Mouse (Mus musculus): ENCODE data around the gene Nt5c2.

Nt5c2 gene

GRCm38 (mm10) chr19:46889666-46890065, 125.3 kb downstream of the Nt5c2 start:
- DNase-seq (ENCODE audit: low spot score in 2 of 2), result peak in 1 of 2 experiments; percentile 10

- DNase-seq (ENCODE audit: low spot score in 2 of 2), result no peak
These were observed 127.0 kb downstream of the Nt5c2 start for GRCm38 (mm10) chr19:46887811-46888527.

- peak in 1 of 2 experiments; percentile 11 for DNase-seq (ENCODE audit: low spot score in 2 of 2)
These were observed 128.1 kb downstream of the Nt5c2 start for GRCm38 (mm10) chr19:46886826-46887225.

DNA sequence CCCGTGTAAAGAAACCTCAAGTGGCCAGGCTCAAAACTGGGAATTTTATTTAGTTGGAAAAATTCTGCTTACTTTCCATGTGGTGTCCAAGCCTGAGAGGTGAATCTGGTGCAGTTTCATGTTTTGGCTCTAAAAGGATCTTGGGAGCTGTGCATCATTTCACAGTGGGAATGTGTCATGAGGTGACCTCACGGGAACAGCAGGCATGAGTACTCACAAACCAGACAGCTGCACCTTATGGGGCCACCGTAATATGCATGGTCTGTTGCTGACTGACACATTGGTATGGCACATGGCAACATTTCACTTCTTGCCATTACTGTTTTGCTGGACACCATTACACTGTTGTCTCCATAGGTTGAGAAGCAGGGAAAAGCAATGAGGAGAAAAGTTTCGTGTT, 129.6 kb downstream of the Nt5c2 start:
- no peak for DNase-seq (ENCODE audit: low spot score in 2 of 2)

GRCm38 (mm10) chr19:46879876-46880275, 135.1 kb downstream of the Nt5c2 start:
- DNase-seq (ENCODE audit: low spot score in 2 of 2), result no peak

GRCm38 (mm10) chr19:46878346-46878745, 136.6 kb downstream of the Nt5c2 start:
- DNase-seq (ENCODE audit: low spot score in 2 of 2), result peak in 1 of 2 experiments; percentile 68

- DNase-seq (ENCODE audit: low spot score in 2 of 2), result no peak
These were observed 137.1 kb downstream of the Nt5c2 start for GRCm38 (mm10) chr19:46877886-46878285.

- peak; percentile 78 to 81 for DNase-seq (ENCODE audit: low spot score in 2 of 2)
These were observed 139.2 kb downstream of the Nt5c2 start for GRCm38 (mm10) chr19:46875790-46876189.

GRCm38 (mm10) chr19:46873924-46874323, 141.0 kb downstream of the Nt5c2 start:
- DNase-seq (ENCODE audit: low spot score in 2 of 2), result no peak

DNA sequence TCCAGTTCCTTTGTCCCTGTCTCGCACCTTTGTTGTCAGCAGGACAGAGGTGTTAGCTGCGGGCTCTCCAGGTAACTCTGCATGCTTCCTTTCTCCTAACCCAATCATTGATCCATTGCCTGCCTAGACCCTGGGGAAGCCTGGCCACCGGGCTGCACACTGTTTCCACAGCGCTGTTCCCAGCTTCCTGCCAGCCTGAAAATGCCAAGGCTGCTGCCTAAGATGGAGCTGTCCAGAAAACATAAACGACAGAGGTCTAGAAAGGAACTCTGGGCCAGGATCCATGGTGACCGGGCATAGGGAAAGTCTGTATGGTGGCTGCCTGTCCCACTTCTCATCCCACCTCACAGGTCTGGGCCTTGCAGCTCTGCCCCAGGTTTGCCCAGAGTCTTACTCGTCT, 143.3 kb downstream of the Nt5c2 start:
- no peak for DNase-seq (ENCODE audit: low spot score in 2 of 2)

GRCm38 (mm10) chr19:46871096-46871495, 143.9 kb downstream of the Nt5c2 start:
- DNase-seq (ENCODE audit: low spot score in 2 of 2), result no peak

- DNase-seq (ENCODE audit: low spot score in 2 of 2), result peak; percentile 68 to 84
These were observed 145.4 kb downstream of the Nt5c2 start for GRCm38 (mm10) chr19:46869526-46869925.

- no peak for DNase-seq (ENCODE audit: low spot score in 2 of 2)
These were observed 145.9 kb downstream of the Nt5c2 start for GRCm38 (mm10) chr19:46869049-46869448.

DNA sequence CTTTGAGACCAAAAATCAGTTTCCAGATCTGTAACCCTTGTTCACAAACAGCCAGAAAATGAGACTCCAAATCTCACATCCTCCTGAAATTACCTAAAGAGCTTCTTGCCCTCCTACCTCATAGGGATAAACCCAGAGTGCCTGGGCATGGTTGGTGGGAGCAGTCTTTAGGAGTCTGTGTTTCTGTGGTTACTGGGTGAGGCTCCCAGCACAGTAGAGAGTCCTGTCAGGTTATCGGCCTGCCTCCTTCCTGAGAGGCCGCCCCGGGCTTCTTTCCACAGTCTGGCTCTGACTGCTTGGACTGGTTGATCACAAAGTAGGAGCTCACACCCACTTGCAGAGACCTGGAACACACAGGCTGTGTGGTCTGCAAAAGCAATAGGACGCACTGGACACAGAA, 149.6 kb downstream of the Nt5c2 start:
- no peak for DNase-seq (ENCODE audit: low spot score in 2 of 2)

GRCm38 (mm10) chr19:46864731-46865331, 150.1 kb downstream of the Nt5c2 start:
- DNase-seq (ENCODE audit: low spot score in 2 of 2), result no peak

DNA sequence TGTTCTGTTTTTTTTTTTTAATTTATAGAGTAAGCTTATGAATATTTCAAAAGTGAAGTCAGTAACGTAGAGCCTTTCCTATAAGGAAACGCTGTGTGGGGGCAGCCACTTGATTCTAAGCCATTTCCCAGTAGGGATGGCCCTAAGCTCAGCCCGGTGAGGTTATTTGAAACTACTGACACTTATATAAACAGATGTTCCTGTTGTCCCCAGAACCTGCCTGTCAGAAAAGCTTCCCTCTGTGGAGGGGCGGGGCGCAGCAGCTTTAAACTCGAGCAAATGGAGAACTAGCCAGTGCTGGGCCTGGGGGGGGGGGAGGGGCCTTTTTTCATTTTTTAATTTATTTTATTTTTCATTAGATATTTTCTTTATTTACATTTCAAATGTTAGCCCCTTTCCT, 150.9 kb downstream of the Nt5c2 start:
- no peak for DNase-seq (ENCODE audit: low spot score in 2 of 2)

DNA sequence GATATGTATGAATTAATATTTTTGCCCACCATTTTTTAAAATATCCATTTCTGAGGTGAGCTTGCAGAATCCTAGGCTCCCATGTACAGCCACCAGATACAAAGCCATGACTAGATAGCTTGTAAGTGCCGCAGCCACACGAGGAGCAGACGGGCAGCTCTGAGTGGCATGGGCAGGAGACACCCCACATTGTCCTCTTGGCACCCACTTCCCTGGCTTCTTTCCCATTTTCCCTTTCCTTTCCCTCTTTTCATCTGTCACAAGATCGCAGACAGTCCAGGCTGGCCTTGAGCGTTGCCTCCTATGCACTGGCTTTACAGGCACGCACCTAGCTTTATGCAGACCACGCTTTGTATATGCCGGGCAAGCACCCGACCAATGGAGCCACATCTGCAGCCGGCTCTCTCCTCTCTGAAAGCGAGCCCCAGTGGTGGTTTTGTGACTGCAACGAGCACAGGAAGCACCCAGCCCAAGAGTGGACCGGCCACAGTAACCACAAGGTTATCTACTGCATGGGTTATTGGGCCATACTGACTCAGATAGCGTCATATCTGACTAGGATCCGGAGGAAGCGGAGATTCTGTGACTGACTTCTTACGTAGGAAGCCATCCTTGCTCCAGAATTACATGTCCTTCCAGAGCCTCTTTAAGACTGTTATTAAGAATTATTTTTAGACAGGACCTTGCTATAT, 151.6 kb downstream of the Nt5c2 start:
- DNase-seq (ENCODE audit: low spot score in 2 of 2), result peak in 1 of 2 experiments; percentile 49

GRCm38 (mm10) chr19:46862556-46862955, 152.4 kb downstream of the Nt5c2 start:
- DNase-seq (ENCODE audit: low spot score in 2 of 2), result no peak

GRCm38 (mm10) chr19:46858200-46858599, 156.8 kb downstream of the Nt5c2 start:
- no peak for DNase-seq (ENCODE audit: low spot score in 2 of 2)

GRCm38 (mm10) chr19:46857277-46857989, 157.5 kb downstream of the Nt5c2 start:
- DNase-seq (ENCODE audit: low spot score in 2 of 2), result no peak

GRCm38 (mm10) chr19:46856780-46857179, 158.2 kb downstream of the Nt5c2 start:
- no peak for DNase-seq (ENCODE audit: low spot score in 2 of 2)

DNA sequence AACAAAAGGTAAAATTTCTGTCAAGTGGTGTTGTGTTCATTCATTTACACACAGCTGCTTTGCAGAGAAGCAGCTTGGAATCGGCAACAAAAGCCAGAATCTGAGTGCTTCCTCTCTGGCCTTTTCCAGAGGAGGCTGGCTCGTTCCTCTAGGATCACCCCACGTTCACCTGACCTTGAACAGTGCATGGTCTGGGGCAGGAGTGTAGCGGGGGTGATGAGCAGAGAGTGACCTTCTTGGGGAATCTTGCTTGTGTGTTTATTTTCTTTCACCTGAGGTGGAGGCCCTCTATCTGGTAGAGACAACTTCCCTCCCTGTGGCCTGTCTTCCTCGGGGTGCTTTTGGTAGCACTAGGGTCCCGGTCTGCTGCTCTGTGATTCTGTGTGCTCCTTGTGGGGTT, 158.7 kb downstream of the Nt5c2 start:
- no peak for DNase-seq (ENCODE audit: low spot score in 2 of 2)

All from cerebellum, postnatal 4 days (tissue).